Mouse (Mus musculus): ENCODE data around the gene Coq2. TPM values are rescaled to one million over a fixed set of nuclear protein-coding genes. Genes with fewer than 3 reads are reported as not detected.

Gene Coq2
- polyA plus RNA-seq, 1 experiment, result 57.3 TPM

DNA sequence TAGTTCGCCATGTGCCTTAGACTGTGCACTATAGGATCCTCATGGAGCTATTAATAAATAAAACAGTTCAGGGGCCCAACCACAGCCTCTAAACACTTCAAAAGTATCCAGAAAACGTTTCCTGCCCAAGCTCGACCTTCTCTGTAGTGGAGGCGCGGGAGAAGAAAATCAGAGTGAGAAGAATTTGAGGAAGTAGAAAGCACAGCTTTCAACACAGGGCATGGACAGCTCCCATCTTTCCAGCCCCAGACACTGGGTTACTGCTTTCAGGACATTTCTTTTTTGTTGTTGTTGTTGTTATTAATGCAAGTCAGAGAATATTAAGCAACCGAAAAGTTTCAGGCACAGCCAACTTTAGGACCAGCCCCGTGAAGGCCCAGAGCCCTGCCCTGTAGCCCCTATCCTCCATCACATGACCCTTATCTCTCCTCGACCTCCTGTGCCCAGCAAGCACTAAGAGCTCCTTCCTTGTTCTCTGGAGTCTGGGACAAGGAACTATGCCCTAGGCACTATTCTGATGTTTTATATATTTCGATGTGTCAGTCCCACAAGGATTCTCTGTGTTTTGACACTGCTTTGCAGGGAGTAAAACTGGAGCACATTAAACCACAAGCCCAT lies 50.1 kb downstream of the Coq2 start:
- Histone ChIP-seq H3K9me3 (replicated peaks; ENCODE audit: control insufficient read depth, insufficient read depth, low read length, poor library complexity, severe bottlenecking) (no peaks in the 10 kb centered on the region), H3K36me3 (ENCODE audit: control insufficient read depth, insufficient read depth, low read length, poor library complexity, severe bottlenecking) (no peaks in the 10 kb centered on the region), H3K9ac (ENCODE audit: low read depth, poor library complexity, severe bottlenecking) (no peak overlapping the region), H3K4me3 (ENCODE audit: low read depth, low read length) (no peak overlapping the region), H3K27ac (ENCODE audit: insufficient read depth, low read length) (no peak overlapping the region), H3K27me3 (ENCODE audit: control insufficient read depth, insufficient read depth, low read length, poor library complexity, severe bottlenecking) (no peaks in the 10 kb centered on the region), H3K4me1 (ENCODE audit: control insufficient read depth, insufficient read depth, low read length) (no peaks in the 10 kb centered on the region)
- TF ChIP-seq CTCF (IDR thresholded peaks at IDR 0.05; ENCODE audit: low read depth, low read length), result no peak

DNA sequence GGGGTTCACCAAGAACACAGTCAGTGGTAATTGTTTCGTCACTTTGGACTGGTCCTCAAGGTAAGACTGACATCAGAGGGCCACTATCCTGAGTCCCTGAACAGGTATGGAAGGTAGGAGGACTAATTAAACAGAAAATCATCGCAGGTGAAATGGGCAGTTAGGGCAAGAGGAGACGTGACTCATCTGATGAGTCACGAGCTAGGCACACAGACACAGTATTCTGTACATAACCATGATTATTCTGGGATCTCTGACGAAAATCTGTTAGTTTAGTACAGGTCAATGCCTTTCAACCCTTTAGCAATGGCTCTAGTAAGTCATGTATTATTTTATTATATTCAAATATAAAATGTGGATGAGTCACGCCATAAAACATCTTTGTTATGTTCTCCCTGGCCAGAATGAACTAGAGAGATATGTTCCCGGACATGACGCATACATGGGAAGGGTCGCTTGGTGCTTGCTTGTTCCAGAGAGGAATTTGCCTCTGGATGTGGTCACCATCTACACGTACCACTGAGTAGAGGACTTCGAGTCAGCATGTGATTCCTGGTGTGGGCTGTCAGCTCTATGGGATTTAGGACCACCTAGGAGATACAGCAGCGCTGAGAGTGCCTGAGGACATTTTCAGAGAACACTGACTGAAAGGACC lies 52.3 kb downstream of the Coq2 start:
- H3K4me3 ChIP-seq (ENCODE audit: low read depth, low read length), result no peak overlapping the region
- TF ChIP-seq CTCF (IDR thresholded peaks at IDR 0.05; ENCODE audit: low read depth, low read length) (no peak), EP300 (IDR thresholded peaks at IDR 0.05; ENCODE audit: insufficient read depth, low read depth, low read length) (no peak), POLR2A (IDR thresholded peaks at IDR 0.05; ENCODE audit: insufficient read depth, low read length) (no peak)
- no peak overlapping the region for H3K9ac ChIP-seq (ENCODE audit: low read depth, poor library complexity, severe bottlenecking)
- no peaks in the 10 kb centered on the region for H3K27me3 ChIP-seq (ENCODE audit: control insufficient read depth, insufficient read depth, low read length, poor library complexity, severe bottlenecking)
- no peaks in the 10 kb centered on the region for H3K9me3 ChIP-seq (replicated peaks; ENCODE audit: control insufficient read depth, insufficient read depth, low read length, poor library complexity, severe bottlenecking)
- no peaks in the 10 kb centered on the region for H3K36me3 ChIP-seq (ENCODE audit: control insufficient read depth, insufficient read depth, low read length, poor library complexity, severe bottlenecking)
- H3K4me1 ChIP-seq (ENCODE audit: control insufficient read depth, insufficient read depth, low read length), result no peaks in the 10 kb centered on the region
- H3K27ac ChIP-seq (ENCODE audit: insufficient read depth, low read length), result no peak overlapping the region

DNA sequence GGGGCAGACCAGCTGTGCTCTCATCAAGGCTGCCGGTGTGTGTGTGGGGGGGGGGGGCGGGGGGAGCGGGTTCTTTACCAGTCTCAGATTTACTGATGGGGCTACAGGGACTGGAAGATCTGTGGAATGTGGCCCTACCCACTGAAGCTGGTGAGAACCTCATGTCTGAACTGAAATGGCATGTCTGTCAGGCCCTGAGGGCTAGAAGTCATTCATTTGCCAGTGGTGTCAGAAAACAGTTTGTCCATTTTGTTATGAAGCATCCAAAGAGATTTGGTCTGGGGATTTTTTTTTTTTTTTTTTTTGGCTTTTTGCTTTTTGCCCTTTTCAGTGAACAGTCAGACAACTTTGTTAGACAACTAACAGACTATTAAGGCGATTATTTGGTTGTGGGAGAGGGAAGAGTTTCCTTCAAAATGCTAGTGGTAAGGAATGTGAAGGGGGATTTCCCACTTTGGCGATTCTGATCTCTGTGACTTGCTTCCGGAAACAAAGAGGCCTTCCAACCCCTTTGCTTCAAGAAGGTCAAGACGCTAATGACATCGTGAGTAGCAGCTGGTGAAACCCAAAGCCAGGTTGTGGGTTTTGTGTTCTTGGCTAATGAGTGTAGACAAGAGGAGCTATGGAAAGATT lies 52.9 kb downstream of the Coq2 start:
- H3K36me3 ChIP-seq (ENCODE audit: control insufficient read depth, insufficient read depth, low read length, poor library complexity, severe bottlenecking), result no peaks in the 10 kb centered on the region
- TF ChIP-seq POLR2A (IDR thresholded peaks at IDR 0.05; ENCODE audit: insufficient read depth, low read length) (no peak), CTCF (IDR thresholded peaks at IDR 0.05; ENCODE audit: low read depth, low read length) (no peak), EP300 (IDR thresholded peaks at IDR 0.05; ENCODE audit: insufficient read depth, low read depth, low read length) (no peak)
- no peaks in the 10 kb centered on the region for H3K27me3 ChIP-seq (ENCODE audit: control insufficient read depth, insufficient read depth, low read length, poor library complexity, severe bottlenecking)
- H3K4me3 ChIP-seq (ENCODE audit: low read depth, low read length), result no peak overlapping the region
- H3K9me3 ChIP-seq (replicated peaks; ENCODE audit: control insufficient read depth, insufficient read depth, low read length, poor library complexity, severe bottlenecking), result no peaks in the 10 kb centered on the region
- no peak overlapping the region for H3K9ac ChIP-seq (ENCODE audit: low read depth, poor library complexity, severe bottlenecking)
- no peaks in the 10 kb centered on the region for H3K4me1 ChIP-seq (ENCODE audit: control insufficient read depth, insufficient read depth, low read length)
- no peak overlapping the region for H3K27ac ChIP-seq (ENCODE audit: insufficient read depth, low read length)

GRCm38 (mm10) chr5:100620952-100621351 lies 54.0 kb downstream of the Coq2 start:
- Histone ChIP-seq H3K36me3 (ENCODE audit: control insufficient read depth, insufficient read depth, low read length, poor library complexity, severe bottlenecking) (no peaks in the 10 kb centered on the region), H3K9ac (ENCODE audit: low read depth, poor library complexity, severe bottlenecking) (no peak overlapping the region), H3K27ac (ENCODE audit: insufficient read depth, low read length) (no peak overlapping the region), H3K4me3 (ENCODE audit: low read depth, low read length) (no peak overlapping the region), H3K4me1 (ENCODE audit: control insufficient read depth, insufficient read depth, low read length) (no peaks in the 10 kb centered on the region), H3K27me3 (ENCODE audit: control insufficient read depth, insufficient read depth, low read length, poor library complexity, severe bottlenecking) (no peaks in the 10 kb centered on the region), H3K9me3 (replicated peaks; ENCODE audit: control insufficient read depth, insufficient read depth, low read length, poor library complexity, severe bottlenecking) (no peaks in the 10 kb centered on the region)
- TF ChIP-seq EP300 (IDR thresholded peaks at IDR 0.05; ENCODE audit: insufficient read depth, low read depth, low read length), result no peak
- TF ChIP-seq POLR2A (IDR thresholded peaks at IDR 0.05; ENCODE audit: insufficient read depth, low read length), result no peak
- no peak for TF ChIP-seq CTCF (IDR thresholded peaks at IDR 0.05; ENCODE audit: low read depth, low read length)

DNA sequence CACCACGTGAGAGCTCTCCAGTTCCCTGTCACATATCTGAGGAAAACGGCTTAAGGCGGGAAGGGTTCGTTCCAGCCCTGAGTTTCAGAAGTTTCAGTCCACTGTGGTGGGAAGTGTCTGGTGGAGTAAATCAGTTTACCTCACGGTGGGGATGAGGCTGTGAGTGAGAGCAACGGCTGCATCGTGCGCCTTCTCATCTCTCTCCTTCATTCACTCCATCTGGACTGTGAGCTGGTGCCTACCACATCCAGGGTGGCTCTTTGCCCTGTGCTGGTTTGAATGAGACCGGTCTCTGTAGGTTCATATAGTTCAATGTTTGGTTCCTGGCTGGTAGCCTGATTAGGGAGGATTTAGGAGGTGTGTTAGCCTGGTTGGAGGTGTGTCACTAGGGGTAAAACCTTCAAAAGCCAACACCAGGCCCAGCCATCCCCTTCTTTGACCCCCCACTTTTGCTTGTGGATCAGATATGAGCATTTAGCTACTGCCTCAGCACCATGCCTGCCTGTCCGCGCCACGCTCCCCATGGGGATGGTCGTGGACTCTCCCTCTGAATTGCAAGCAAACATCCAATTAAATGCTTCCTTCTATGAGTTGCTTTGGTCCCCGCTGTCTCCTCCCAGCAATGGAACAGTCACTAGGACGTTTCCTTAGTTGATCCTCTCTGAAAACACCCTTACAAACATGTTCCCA lies 55.2 kb downstream of the Coq2 start:
- H3K9me3 ChIP-seq (replicated peaks; ENCODE audit: control insufficient read depth, insufficient read depth, low read length, poor library complexity, severe bottlenecking), result no peaks in the 10 kb centered on the region
- H3K36me3 ChIP-seq (ENCODE audit: control insufficient read depth, insufficient read depth, low read length, poor library complexity, severe bottlenecking), result no peaks in the 10 kb centered on the region
- H3K9ac ChIP-seq (ENCODE audit: low read depth, poor library complexity, severe bottlenecking), result no peak overlapping the region
- no peaks in the 10 kb centered on the region; the same call in 1 of the 2 replicates for H3K27me3 ChIP-seq (ENCODE audit: control insufficient read depth, insufficient read depth, low read length, poor library complexity, severe bottlenecking)
- no peak for TF ChIP-seq CTCF (IDR thresholded peaks at IDR 0.05; ENCODE audit: low read depth, low read length)
- TF ChIP-seq POLR2A (IDR thresholded peaks at IDR 0.05; ENCODE audit: insufficient read depth, low read length), result no peak
- TF ChIP-seq EP300 (IDR thresholded peaks at IDR 0.05; ENCODE audit: insufficient read depth, low read depth, low read length), result no peak
- no peak overlapping the region for H3K27ac ChIP-seq (ENCODE audit: insufficient read depth, low read length)
- H3K4me1 ChIP-seq (ENCODE audit: control insufficient read depth, insufficient read depth, low read length), result no peaks in the 10 kb centered on the region
- H3K4me3 ChIP-seq (ENCODE audit: low read depth, low read length), result no peak overlapping the region

Measured in ES-Bruce4 (cell line).